Comparison of ENCODE assay signal across 8 mouse cellular contexts in genomic region chr7:25246759-25247137, GRCm38 (mm10). TPM values are rescaled to one million over a fixed set of nuclear protein-coding genes. Genes with fewer than 3 reads are reported as not detected.
DNase-seq lines count a peak whose midpoint lies in the region; ATAC-seq lines count a peak whose summit lies in the region.

No protein-coding gene starts in this region.

- H3K4me1 ChIP-seq in kidney, embryonic 16.5 days (ENCODE audit: insufficient read depth, low read length): peaks cover 50% of the 10 kb centered on the region
- peaks cover 19% of the 10 kb centered on the region for H3K4me1 ChIP-seq in brown adipose tissue, adult 24 weeks (ENCODE audit: control insufficient read depth, insufficient read depth, insufficient read length, low read length)
- peaks cover 31% of the 10 kb centered on the region for H3K4me1 ChIP-seq in hindbrain, embryonic 14.5 days (replicated peaks; ENCODE audit: control insufficient read depth, insufficient read depth, low read length)
- H3K4me1 ChIP-seq in midbrain, embryonic 14.5 days (ENCODE audit: control insufficient read depth, insufficient read depth, low read length): peaks cover 36% of the 10 kb centered on the region

- no peaks in the 10 kb centered on the region for H3K9me3 ChIP-seq in kidney, embryonic 16.5 days (ENCODE audit: low read length)
- H3K9me3 ChIP-seq in hindbrain, embryonic 14.5 days (ENCODE audit: control insufficient read depth, low read length): no peaks in the 10 kb centered on the region
- no peaks in the 10 kb centered on the region for H3K9me3 ChIP-seq in midbrain, embryonic 14.5 days (ENCODE audit: control insufficient read depth, low read length)

- peak overlapping the region; percentile 95 for H3K4me3 ChIP-seq in kidney, embryonic 16.5 days (ENCODE audit: low read length)
- H3K4me3 ChIP-seq in brown adipose tissue, adult 24 weeks (ENCODE audit: insufficient read depth, low read depth, low read length): peak overlapping the region; percentile 9
- H3K4me3 ChIP-seq in hindbrain, embryonic 14.5 days (replicated peaks; ENCODE audit: low read length): peak overlapping the region; percentile 76; the same call in 1 of the 2 replicates
- H3K4me3 ChIP-seq in midbrain, embryonic 14.5 days (replicated peaks; ENCODE audit: low read depth, low read length): no peak overlapping the region

- 14% methylated on average over 4 of the region's 4 CpGs for WGBS in kidney, embryonic 16.5 days
- WGBS in hindbrain, embryonic 14.5 days: 63% methylated on average over 4 of the region's 4 CpGs
- WGBS in midbrain, embryonic 14.5 days: 54% methylated on average over 4 of the region's 4 CpGs

- H3K9ac ChIP-seq in kidney, embryonic 16.5 days (replicated peaks; ENCODE audit: low read length): peak overlapping the region; percentile 93
- peak overlapping the region; percentile 74 for H3K9ac ChIP-seq in hindbrain, embryonic 14.5 days
- 0 out of 2 replicates have a peak overlapping the region, but pooled peaks have one; percentile 3 for H3K9ac ChIP-seq in midbrain, embryonic 14.5 days (replicated peaks; ENCODE audit: low read length)

- ATAC-seq in kidney, embryonic 16.5 days (ENCODE audit: low FRiP score, low TSS enrichment): no peak
- no peak for ATAC-seq in hindbrain, embryonic 14.5 days (ENCODE audit: low FRiP score)
- ATAC-seq in midbrain, embryonic 14.5 days (ENCODE audit: low FRiP score, low TSS enrichment): no peak
- ATAC-seq in granulocyte monocyte progenitor cell, adult 5-6 weeks (replicated peaks; ENCODE audit: poor library complexity, severe bottlenecking): no peak

- H3K27me3 ChIP-seq in kidney, embryonic 16.5 days (ENCODE audit: insufficient read depth, low read length): no peaks in the 10 kb centered on the region
- no peaks in the 10 kb centered on the region for H3K27me3 ChIP-seq in hindbrain, embryonic 14.5 days (ENCODE audit: control insufficient read depth, insufficient read depth, low read length)
- H3K27me3 ChIP-seq in midbrain, embryonic 14.5 days (ENCODE audit: control insufficient read depth, insufficient read depth, low read length): no peaks in the 10 kb centered on the region

- no peak for DNase-seq in kidney, adult 11 months
- DNase-seq in hindbrain, embryonic 14.5 days (ENCODE audit: low spot score): no peak
- peak; percentile 13 for DNase-seq in midbrain, embryonic 14.5 days
- DNase-seq in left cerebral cortex, adult 8-10 months (ENCODE audit: low spot score in 2 of 2): no peak
- DNase-seq in thymus, postnatal 25 days: no peak

- H3K4me2 ChIP-seq in kidney, embryonic 16.5 days (replicated peaks; ENCODE audit: low read depth, low read length): peak overlapping the region; percentile 95
- H3K4me2 ChIP-seq in hindbrain, embryonic 14.5 days (replicated peaks): peak overlapping the region; percentile 100
- H3K4me2 ChIP-seq in midbrain, embryonic 14.5 days (ENCODE audit: low read length): peak overlapping the region; percentile 99

- peaks cover 36% of the 10 kb centered on the region for H3K36me3 ChIP-seq in kidney, embryonic 16.5 days (ENCODE audit: insufficient read depth, low read length)
- H3K36me3 ChIP-seq in hindbrain, embryonic 14.5 days (replicated peaks; ENCODE audit: control insufficient read depth, insufficient read depth): no peaks in the 10 kb centered on the region; the same call in 1 of the 2 replicates
- no peaks in the 10 kb centered on the region for H3K36me3 ChIP-seq in midbrain, embryonic 14.5 days (ENCODE audit: control insufficient read depth, insufficient read depth, low read length)

- H3K27ac ChIP-seq in kidney, embryonic 16.5 days (ENCODE audit: low read length): peak overlapping the region; percentile 99
- peak overlapping the region; percentile 30; the same call in 1 of the 2 replicates for H3K27ac ChIP-seq in brown adipose tissue, adult 24 weeks (replicated peaks; ENCODE audit: low read depth, low read length)
- H3K27ac ChIP-seq in hindbrain, embryonic 14.5 days: peak overlapping the region; percentile 88
- H3K27ac ChIP-seq in midbrain, embryonic 14.5 days (replicated peaks; ENCODE audit: low read depth, low read length): peak overlapping the region; percentile 81

RNA-seq across cellular contexts. Expression of gene Erf, which starts 3.8 kb away (rescaled TPM):
- 12.5 and 15.2 TPM in 2 replicates for polyA plus RNA-seq in kidney, embryonic 16.5 days (2015; fragmentation: Nextera tagmentation; extraction: Ambion mirVana)
- polyA plus RNA-seq in brown adipose tissue, adult 24 weeks (2012; ENCODE audit: insufficient read depth, insufficient read length, missing spikeins): 7.1 and 7.4 TPM in 2 replicates
- polyA plus RNA-seq in hindbrain, embryonic 14.5 days (2014; fragmentation: Nextera tagmentation; extraction: Ambion mirVana): 5.7 and 6.7 TPM in 2 replicates
- 2.2 and 4.8 TPM in 2 replicates for polyA plus RNA-seq in midbrain, embryonic 14.5 days (2014; fragmentation: Nextera tagmentation; extraction: Ambion mirVana)
- 10.5 and 10.7 TPM in 2 replicates for total RNA-seq in granulocyte monocyte progenitor cell, adult 5-6 weeks (2014; fragmentation: Nextera tagmentation)
- 5.3 and 6.0 TPM in 2 replicates for total RNA-seq in granulocyte monocyte progenitor cell, adult 5-6 weeks (2017)
- 10 to 100 TPM; 61.3 to 75.7 (median 69.9) TPM for total RNA-seq in left cerebral cortex, adult 8-10 months (2022)

RNA-seq across cellular contexts. Expression of gene Gsk3a, which starts 9.1 kb away (rescaled TPM):
- 9.0 and 9.9 TPM in 2 replicates for polyA plus RNA-seq in kidney, embryonic 16.5 days (2015; fragmentation: Nextera tagmentation; extraction: Ambion mirVana)
- polyA plus RNA-seq in brown adipose tissue, adult 24 weeks (2012; ENCODE audit: insufficient read depth, insufficient read length, missing spikeins): 85.4 and 96.9 TPM in 2 replicates
- polyA plus RNA-seq in hindbrain, embryonic 14.5 days (2014; fragmentation: Nextera tagmentation; extraction: Ambion mirVana): 23.4 and 24.1 TPM in 2 replicates
- polyA plus RNA-seq in midbrain, embryonic 14.5 days (2014; fragmentation: Nextera tagmentation; extraction: Ambion mirVana): 20.7 and 26.0 TPM in 2 replicates
- 76.4 and 110 TPM in 2 replicates for total RNA-seq in granulocyte monocyte progenitor cell, adult 5-6 weeks (2014; fragmentation: Nextera tagmentation)
- 41.8 and 45.8 TPM in 2 replicates for total RNA-seq in granulocyte monocyte progenitor cell, adult 5-6 weeks (2017)
- 100 to 1,000 TPM; 214 to 232 (median 222) TPM for total RNA-seq in left cerebral cortex, adult 8-10 months (2022)

RNA-seq across cellular contexts. Expression of gene Cic, which starts 20.8 kb away (rescaled TPM):
- 28.9 and 30.8 TPM in 2 replicates for polyA plus RNA-seq in kidney, embryonic 16.5 days (2015; fragmentation: Nextera tagmentation; extraction: Ambion mirVana)
- polyA plus RNA-seq in brown adipose tissue, adult 24 weeks (2012; ENCODE audit: insufficient read depth, insufficient read length, missing spikeins): 25.2 and 31.3 TPM in 2 replicates
- polyA plus RNA-seq in hindbrain, embryonic 14.5 days (2014; fragmentation: Nextera tagmentation; extraction: Ambion mirVana): 42.5 and 47.5 TPM in 2 replicates
- 47.3 and 52.0 TPM in 2 replicates for polyA plus RNA-seq in midbrain, embryonic 14.5 days (2014; fragmentation: Nextera tagmentation; extraction: Ambion mirVana)
- 130 and 136 TPM in 2 replicates for total RNA-seq in granulocyte monocyte progenitor cell, adult 5-6 weeks (2014; fragmentation: Nextera tagmentation)
- 25.1 and 31.3 TPM in 2 replicates for total RNA-seq in granulocyte monocyte progenitor cell, adult 5-6 weeks (2017)
- 100 to 1,000 TPM; 196 to 238 (median 227) TPM for total RNA-seq in left cerebral cortex, adult 8-10 months (2022)

RNA-seq across cellular contexts. Expression of gene Zfp526, which starts 25.5 kb away (rescaled TPM):
- 2.7 and 3.0 TPM in 2 replicates for polyA plus RNA-seq in kidney, embryonic 16.5 days (2015; fragmentation: Nextera tagmentation; extraction: Ambion mirVana)
- polyA plus RNA-seq in brown adipose tissue, adult 24 weeks (2012; ENCODE audit: insufficient read depth, insufficient read length, missing spikeins): 1.9 and 2.6 TPM in 2 replicates
- 2.4 and 2.5 TPM in 2 replicates for polyA plus RNA-seq in hindbrain, embryonic 14.5 days (2014; fragmentation: Nextera tagmentation; extraction: Ambion mirVana)
- 2.5 TPM in 2 replicates for polyA plus RNA-seq in midbrain, embryonic 14.5 days (2014; fragmentation: Nextera tagmentation; extraction: Ambion mirVana)
- total RNA-seq in granulocyte monocyte progenitor cell, adult 5-6 weeks (2014; fragmentation: Nextera tagmentation): 9.8 and 10.0 TPM in 2 replicates
- 4.9 and 5.2 TPM in 2 replicates for total RNA-seq in granulocyte monocyte progenitor cell, adult 5-6 weeks (2017)
- total RNA-seq in left cerebral cortex, adult 8-10 months (2022): 10 to 100 TPM; 12.1 to 12.9 (median 12.8) TPM

RNA-seq across cellular contexts. Expression of gene Dedd2, which starts 26.3 kb away (rescaled TPM):
- 12.0 and 13.2 TPM in 2 replicates for polyA plus RNA-seq in kidney, embryonic 16.5 days (2015; fragmentation: Nextera tagmentation; extraction: Ambion mirVana)
- polyA plus RNA-seq in brown adipose tissue, adult 24 weeks (2012; ENCODE audit: insufficient read depth, insufficient read length, missing spikeins): 6.1 and 10.0 TPM in 2 replicates
- polyA plus RNA-seq in hindbrain, embryonic 14.5 days (2014; fragmentation: Nextera tagmentation; extraction: Ambion mirVana): 13.8 and 14.9 TPM in 2 replicates
- 15.7 and 15.9 TPM in 2 replicates for polyA plus RNA-seq in midbrain, embryonic 14.5 days (2014; fragmentation: Nextera tagmentation; extraction: Ambion mirVana)
- total RNA-seq in granulocyte monocyte progenitor cell, adult 5-6 weeks (2014; fragmentation: Nextera tagmentation): 13.5 and 22.0 TPM in 2 replicates
- 16.9 and 18.4 TPM in 2 replicates for total RNA-seq in granulocyte monocyte progenitor cell, adult 5-6 weeks (2017)
- 10 to 100 TPM; 21.2 to 24.5 (median 22.2) TPM for total RNA-seq in left cerebral cortex, adult 8-10 months (2022)

Comparison
In these comparisons a context has a peak if more than half of its experiments do, and no peak if none do; other contexts are left out.
1. H3K27ac ChIP-seq: peak in every context shown above with its lines; median percentile 99 in kidney, embryonic 16.5 days; 88 in hindbrain, embryonic 14.5 days; 81 in midbrain, embryonic 14.5 days; 30 in brown adipose tissue, adult 24 weeks.
2. H3K9ac ChIP-seq: peak in every context shown above with its lines; median percentile 93 in kidney, embryonic 16.5 days; 74 in hindbrain, embryonic 14.5 days; 3 in midbrain, embryonic 14.5 days.